Mouse (Mus musculus): ENCODE measurements around the gene Bicd1. TPM values are rescaled to one million over a fixed set of nuclear protein-coding genes. Genes with fewer than 3 reads are reported as not detected.
"Not testable (repeated sequence)": the region's sequence is repeated elsewhere in the genome, so short reads cannot be mapped to it uniquely, and the experiment has no call there.

Gene Bicd1
- polyA plus RNA-seq, 1 experiment from 2014 or later, result 29.5 TPM

DNA sequence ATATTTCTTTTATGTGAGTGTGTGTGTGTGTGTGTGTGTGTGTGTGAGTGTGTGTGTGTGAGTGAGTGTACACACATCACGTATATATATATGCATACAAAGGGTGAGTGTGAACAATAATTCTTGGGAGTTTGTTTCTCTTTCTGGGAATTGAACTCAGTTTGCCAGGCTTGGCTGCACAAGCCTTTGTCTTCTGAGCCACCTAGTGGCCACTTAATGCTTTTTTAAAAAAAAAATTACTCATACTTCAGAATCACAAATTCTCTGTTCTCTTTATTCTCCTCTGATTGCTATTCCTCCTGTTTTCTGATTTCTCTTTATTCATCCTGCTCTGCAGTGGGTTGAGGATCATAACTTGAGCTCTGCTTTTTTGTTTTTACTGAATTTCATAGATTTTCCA, 30.5 kb downstream of the Bicd1 start:
- WGBS, result 83% methylated on average over 1 of the region's 1 CpGs
- H3K27me3 ChIP-seq, result no peaks in the 10 kb centered on the region
- H3K9ac ChIP-seq (replicated peaks), result no peak overlapping the region
- H3K4me3 ChIP-seq, result no peak overlapping the region
- peaks cover 3% of the 10 kb centered on the region for H3K4me1 ChIP-seq
- no peak overlapping the region for H3K27ac ChIP-seq (replicated peaks)
- ATAC-seq (ENCODE audit: low FRiP score, low read depth), result no peak
- H3K4me2 ChIP-seq (replicated peaks), result no peak overlapping the region
- H3K9me3 ChIP-seq, result peaks cover 10% of the 10 kb centered on the region; the same call in 1 of the 2 replicates
- H3K36me3 ChIP-seq, result peaks cover 15% of the 10 kb centered on the region

DNA sequence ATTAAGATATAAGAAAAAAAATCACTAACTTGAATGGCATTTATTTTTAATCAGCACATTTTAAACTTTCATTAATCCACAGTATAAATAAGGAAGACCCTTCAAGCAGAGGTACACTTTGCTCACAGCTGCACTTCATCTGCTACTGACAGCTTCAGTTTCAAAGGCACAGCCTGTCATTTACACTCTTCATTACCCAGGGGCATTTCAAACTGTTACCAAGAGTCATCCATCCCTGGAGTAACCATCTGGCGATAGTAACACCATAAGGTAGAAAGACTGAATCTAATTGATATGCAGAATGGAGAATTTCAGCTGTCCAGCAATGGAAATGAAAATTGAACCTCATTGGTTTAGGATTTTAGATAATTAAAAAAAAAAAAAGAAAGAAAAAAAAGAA, 34.2 kb downstream of the Bicd1 start:
- no peaks in the 10 kb centered on the region for H3K36me3 ChIP-seq
- H3K9ac ChIP-seq (replicated peaks), result no peak overlapping the region
- H3K4me3 ChIP-seq, result no peak overlapping the region
- ATAC-seq (ENCODE audit: low FRiP score, low read depth), result peak; percentile 63; the same call in 1 of the 2 replicates
- H3K4me2 ChIP-seq (replicated peaks), result no peak overlapping the region
- no peaks in the 10 kb centered on the region for H3K27me3 ChIP-seq
- peaks cover 3% of the 10 kb centered on the region for H3K4me1 ChIP-seq
- WGBS, result 43% methylated on average over 1 of the region's 1 CpGs
- no peaks in the 10 kb centered on the region for H3K9me3 ChIP-seq
- H3K27ac ChIP-seq (replicated peaks), result no peak overlapping the region

DNA sequence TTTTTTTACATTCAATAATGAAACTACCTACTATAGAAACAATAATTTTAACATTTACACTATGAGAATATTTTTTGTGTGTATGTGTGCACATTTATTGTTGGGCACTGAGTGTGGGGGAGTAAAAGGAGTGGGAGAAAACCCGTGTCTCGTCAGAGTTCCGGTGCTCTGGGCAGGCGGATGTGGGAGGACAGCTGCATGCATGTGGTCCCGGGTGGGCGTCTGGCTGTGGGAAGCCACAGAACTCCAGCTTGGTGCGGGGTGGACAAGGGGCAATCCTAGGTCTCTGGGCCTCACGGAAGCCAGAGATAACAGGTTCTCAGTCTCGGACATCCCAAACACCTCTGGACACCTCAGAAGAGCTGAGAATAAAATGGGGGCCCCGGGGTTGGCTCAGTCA, 37.2 kb downstream of the Bicd1 start:
- no peaks in the 10 kb centered on the region for H3K36me3 ChIP-seq
- H3K4me2 ChIP-seq (replicated peaks), result no peak overlapping the region
- H3K9ac ChIP-seq (replicated peaks), result no peak overlapping the region
- no peaks in the 10 kb centered on the region for H3K9me3 ChIP-seq
- no peak for ATAC-seq (ENCODE audit: low FRiP score, low read depth)
- peaks cover 3% of the 10 kb centered on the region for H3K4me1 ChIP-seq
- no peak overlapping the region for H3K4me3 ChIP-seq
- no peaks in the 10 kb centered on the region for H3K27me3 ChIP-seq
- no peak overlapping the region for H3K27ac ChIP-seq (replicated peaks)
- WGBS, result 85% methylated on average over 10 of the region's 10 CpGs

DNA sequence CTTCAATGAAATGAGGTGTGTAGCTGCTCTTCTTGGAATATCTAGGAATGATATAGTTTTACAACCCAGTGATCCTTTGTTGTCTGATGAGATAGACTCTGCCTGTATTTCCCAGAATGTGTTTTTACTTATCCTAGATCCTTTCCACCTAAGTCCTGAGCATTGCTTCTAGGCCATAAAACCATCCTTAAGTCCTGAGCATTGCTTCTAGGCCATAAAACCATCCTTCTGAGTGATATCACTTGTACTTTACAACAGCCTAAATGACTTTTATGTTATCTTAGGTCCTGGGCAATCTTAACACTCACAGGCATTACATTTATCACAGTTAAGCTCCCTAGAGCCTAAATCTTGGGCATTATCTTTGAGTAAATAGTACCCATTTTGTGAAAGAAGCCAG, 48.6 kb downstream of the Bicd1 start:
- H3K27me3 ChIP-seq, result no peaks in the 10 kb centered on the region
- no peaks in the 10 kb centered on the region for H3K9me3 ChIP-seq
- no peak overlapping the region for H3K4me2 ChIP-seq (replicated peaks)
- H3K36me3 ChIP-seq, result no peaks in the 10 kb centered on the region
- no peak overlapping the region for H3K4me3 ChIP-seq
- H3K9ac ChIP-seq (replicated peaks), result no peak overlapping the region
- ATAC-seq (ENCODE audit: low FRiP score, low read depth), result no peak
- no peaks in the 10 kb centered on the region for H3K4me1 ChIP-seq
- no peak overlapping the region for H3K27ac ChIP-seq (replicated peaks)

DNA sequence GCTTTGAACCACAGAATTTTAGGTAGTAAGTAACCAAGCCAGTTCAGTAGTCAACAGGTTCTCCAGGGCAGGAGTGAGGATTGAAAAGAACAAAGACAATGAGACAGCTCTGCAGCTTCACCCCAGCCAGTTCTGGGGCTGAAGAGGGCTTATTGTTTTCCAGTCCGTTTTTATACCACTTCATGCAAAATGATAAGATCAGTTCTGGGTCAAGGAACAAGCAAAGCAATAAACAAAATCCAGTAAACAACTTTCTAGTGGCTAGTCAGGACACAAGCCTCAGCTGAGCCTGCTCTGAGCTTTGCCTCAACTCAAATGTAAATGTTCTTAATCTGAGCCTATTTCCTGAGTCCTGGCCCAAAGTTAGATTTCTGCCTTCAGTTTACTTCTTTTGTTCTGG, 52.3 kb downstream of the Bicd1 start:
- Histone ChIP-seq H3K4me3 (no peak overlapping the region), H3K9ac (replicated peaks) (no peak overlapping the region), H3K4me1 (no peaks in the 10 kb centered on the region), H3K27ac (replicated peaks) (no peak overlapping the region), H3K27me3 (no peaks in the 10 kb centered on the region), H3K9me3 (no peaks in the 10 kb centered on the region), H3K36me3 (no peaks in the 10 kb centered on the region), H3K4me2 (replicated peaks) (no peak overlapping the region)
- 4% methylated on average over 1 of the region's 1 CpGs for WGBS
- ATAC-seq (ENCODE audit: low FRiP score, low read depth), result no peak

DNA sequence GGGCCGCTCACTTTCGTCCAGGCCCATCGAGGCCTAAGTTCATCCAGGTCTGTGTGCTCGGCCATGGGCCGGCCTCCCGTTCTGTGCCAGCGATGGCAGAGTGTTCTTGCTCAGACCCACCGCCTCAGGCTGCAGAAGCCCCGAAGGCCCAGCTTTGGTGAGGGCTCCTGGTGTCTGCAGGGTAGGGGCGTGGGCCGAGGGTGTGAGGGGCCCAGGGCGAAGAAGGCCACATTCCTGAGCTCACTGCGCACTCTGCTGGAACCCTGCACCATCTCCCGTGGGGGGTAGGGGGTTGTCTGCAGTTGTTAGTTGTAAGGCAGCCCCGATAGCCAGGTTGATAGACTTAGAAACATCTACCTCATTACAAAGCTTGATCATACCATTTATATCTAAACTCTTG, 62.8 kb downstream of the Bicd1 start:
- no peak overlapping the region for H3K4me3 ChIP-seq

DNA sequence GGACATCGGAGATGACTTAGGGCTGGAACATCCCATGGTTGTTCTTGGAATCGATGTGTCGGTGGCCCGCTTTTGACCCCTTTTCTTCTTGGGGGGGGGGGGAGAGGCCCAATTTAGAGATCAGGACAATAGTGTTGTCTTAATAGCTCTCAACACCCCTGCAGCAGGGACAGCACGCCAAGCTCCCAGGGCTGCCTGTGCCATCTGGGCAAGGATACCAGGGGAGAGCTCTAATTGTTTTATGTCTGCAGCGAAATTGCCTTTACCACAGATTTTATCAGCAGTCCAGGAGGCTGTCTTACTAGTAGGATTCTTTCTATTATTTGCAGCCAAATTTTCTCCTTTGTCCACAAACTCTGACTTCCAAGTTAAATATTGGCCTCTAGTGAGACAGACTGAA, 63.8 kb downstream of the Bicd1 start:
- not testable (repeated sequence) for ATAC-seq (ENCODE audit: low FRiP score, low read depth)

More for the DNA sequence above, 62.8 kb downstream of the Bicd1 start:
- 80% methylated on average over 15 of the region's 15 CpGs for whole genome bisulfite sequencing
- no peak for ATAC-seq (ENCODE audit: low FRiP score, low read depth)
- Histone ChIP-seq H3K36me3 (no peaks in the 10 kb centered on the region), H3K4me1 (no peaks in the 10 kb centered on the region), H3K9ac (replicated peaks) (no peak overlapping the region), H3K27me3 (no peaks in the 10 kb centered on the region), H3K9me3 (no peaks in the 10 kb centered on the region), H3K27ac (replicated peaks) (no peak overlapping the region), H3K4me2 (replicated peaks) (no peak overlapping the region)

DNA sequence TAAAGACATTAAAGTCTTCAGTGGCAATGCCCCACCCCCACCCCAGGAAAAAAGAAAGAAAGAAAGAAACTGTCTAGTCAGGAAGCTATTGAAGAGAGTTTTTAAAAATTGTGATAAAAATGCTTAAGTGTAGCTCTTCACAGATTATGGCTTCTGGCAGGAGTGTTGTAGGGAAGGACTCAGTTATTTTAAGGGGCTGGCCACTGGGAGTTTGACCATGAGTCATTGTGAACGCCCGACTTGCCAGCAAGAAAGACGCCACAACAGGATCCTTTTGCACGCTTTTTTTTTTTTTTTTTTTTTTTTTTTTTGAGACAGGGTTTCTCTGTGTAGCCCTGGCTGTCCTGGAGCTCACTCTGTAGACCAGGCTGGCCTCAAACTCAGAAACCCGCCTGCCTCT, 73.2 kb downstream of the Bicd1 start:
- ATAC-seq (ENCODE audit: low FRiP score, low read depth); H3K9me3 ChIP-seq; H3K36me3 ChIP-seq; H3K4me3 ChIP-seq; H3K27ac ChIP-seq (replicated peaks); H3K27me3 ChIP-seq; H3K4me1 ChIP-seq; H3K9ac ChIP-seq (replicated peaks); H3K4me2 ChIP-seq (replicated peaks): not testable (repeated sequence)
- WGBS, result 100% methylated on average over 5 of the region's 5 CpGs

More for the DNA sequence above, 63.8 kb downstream of the Bicd1 start:
- not testable (repeated sequence) for H3K4me1 ChIP-seq; H3K9ac ChIP-seq (replicated peaks); H3K4me3 ChIP-seq; H3K4me2 ChIP-seq (replicated peaks); H3K27me3 ChIP-seq; H3K9me3 ChIP-seq; H3K36me3 ChIP-seq; H3K27ac ChIP-seq (replicated peaks)
- WGBS, result 90% methylated on average over 6 of the region's 6 CpGs

DNA sequence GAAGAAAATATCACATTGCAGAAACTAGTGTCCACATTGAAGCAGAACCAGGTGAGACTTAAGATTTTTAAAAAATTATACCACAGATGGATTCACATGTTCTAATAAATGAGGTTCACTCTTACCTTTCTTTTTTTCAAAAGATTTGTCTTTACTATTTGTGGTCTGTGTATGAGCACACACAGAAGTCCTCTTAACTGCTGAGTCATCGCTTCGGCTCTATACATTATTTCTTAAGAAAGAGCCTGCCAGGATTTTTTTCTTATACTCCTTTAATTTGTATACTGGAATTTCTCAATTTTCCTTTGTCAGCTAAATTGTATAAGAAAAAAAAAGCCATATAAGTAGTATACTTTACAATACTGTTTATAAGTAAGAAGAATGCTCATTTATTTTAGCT, 86.0 kb downstream of the Bicd1 start:
- no peaks in the 10 kb centered on the region for H3K27me3 ChIP-seq
- H3K9me3 ChIP-seq, result no peaks in the 10 kb centered on the region
- ATAC-seq (ENCODE audit: low FRiP score, low read depth), result no peak
- H3K4me1 ChIP-seq, result no peaks in the 10 kb centered on the region
- no peak overlapping the region for H3K27ac ChIP-seq (replicated peaks)
- H3K36me3 ChIP-seq, result peaks cover 8% of the 10 kb centered on the region
- no peak overlapping the region for H3K4me2 ChIP-seq (replicated peaks)
- H3K4me3 ChIP-seq, result no peak overlapping the region
- 99% methylated on average over 2 of the region's 2 CpGs for WGBS
- no peak overlapping the region for H3K9ac ChIP-seq (replicated peaks)

DNA sequence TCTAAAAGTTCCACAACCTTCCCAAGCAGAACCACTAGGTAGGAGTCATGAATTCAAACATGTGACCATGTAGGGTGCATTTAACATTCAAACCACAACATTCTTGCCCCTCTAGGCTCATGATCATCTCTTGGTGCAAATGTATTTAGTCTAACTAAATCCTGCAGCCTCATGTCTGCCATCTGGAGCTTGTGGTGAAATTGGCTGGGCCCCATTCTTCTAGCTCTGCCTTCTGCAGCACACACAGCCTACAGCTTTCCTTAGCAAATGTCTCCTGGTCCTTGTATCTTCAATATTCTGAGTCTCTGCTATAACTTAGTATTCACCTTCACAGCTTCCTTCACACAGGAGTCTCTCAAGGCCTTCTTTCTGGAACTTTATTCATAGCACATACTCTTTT, 87.2 kb downstream of the Bicd1 start:
- no peak for ATAC-seq (ENCODE audit: low FRiP score, low read depth)
- Histone ChIP-seq H3K36me3 (peaks cover 8% of the 10 kb centered on the region), H3K9ac (replicated peaks) (no peak overlapping the region), H3K4me3 (no peak overlapping the region), H3K9me3 (no peaks in the 10 kb centered on the region), H3K4me2 (replicated peaks) (no peak overlapping the region), H3K27me3 (no peaks in the 10 kb centered on the region), H3K4me1 (no peaks in the 10 kb centered on the region), H3K27ac (replicated peaks) (no peak overlapping the region)

DNA sequence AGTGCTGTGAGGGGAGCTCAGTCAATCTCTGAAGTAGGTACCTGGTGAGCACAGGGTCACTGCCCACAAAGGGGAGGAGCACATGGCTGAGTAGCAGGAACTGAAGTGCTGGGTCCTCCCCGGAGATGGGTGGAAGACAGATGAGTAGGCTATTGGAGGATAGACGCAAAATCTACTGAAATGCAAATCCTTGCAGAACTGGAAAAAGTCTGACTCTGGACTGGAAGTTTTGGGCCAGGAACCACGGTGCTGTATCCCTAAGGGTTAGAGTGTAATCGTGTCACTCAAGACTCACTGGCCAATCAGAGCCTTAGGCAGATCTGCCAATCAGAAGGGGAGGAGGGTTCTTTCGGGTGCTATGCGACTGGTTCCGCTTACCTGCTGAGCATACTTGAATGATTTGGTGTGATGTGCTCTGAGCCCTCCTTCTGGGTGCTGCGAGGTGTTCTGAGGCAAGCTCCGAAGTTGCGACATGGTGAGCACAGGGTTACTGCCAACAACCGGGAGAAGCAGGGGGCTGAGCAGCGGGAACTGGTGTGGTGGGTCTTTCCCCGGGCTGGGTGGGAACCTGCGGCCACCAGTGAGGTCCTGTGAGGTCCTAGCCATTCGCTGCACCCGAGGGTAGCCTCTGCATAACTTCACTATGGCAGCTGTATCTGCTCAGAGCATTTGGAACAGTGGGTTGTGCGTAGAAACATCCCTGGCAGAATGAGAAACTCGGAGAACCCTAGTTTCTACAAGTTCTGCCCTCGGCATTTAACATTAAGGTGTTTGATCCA, 157.2 kb downstream of the Bicd1 start:
- Histone ChIP-seq H3K27ac (replicated peaks) (no peak overlapping the region), H3K9me3 (no peaks in the 10 kb centered on the region), H3K9ac (replicated peaks) (peak overlapping the region; percentile 52), H3K36me3 (no peaks in the 10 kb centered on the region), H3K27me3 (no peaks in the 10 kb centered on the region), H3K4me2 (replicated peaks) (peak overlapping the region; percentile 81), H3K4me1 (no peaks in the 10 kb centered on the region), H3K4me3 (peak overlapping the region; percentile 60)
- peak; percentile 99 for ATAC-seq (ENCODE audit: low FRiP score, low read depth)
- 3% methylated on average over 19 of the region's 19 CpGs for WGBS

DNA sequence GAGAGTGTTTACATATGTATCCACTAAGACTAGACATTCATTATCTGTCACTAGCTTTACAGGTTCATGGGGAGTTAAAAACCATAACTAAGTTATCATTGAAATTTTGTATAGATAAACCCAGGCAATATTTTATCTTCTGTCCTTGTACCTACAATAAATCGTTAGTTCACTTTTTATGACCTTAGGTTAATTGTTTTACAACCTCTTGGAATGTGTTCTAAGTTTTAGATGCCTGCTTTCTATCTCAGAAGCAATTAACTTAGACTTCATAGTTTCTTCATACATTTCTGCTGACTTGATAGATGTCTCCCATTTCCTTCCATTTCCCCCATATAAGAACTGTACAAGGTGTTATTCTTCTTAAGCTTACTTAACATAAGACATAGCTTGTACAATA, 158.5 kb downstream of the Bicd1 start:
- H3K4me2 ChIP-seq (replicated peaks), result no peak overlapping the region
- H3K9ac ChIP-seq (replicated peaks), result no peak overlapping the region
- 100% methylated on average over 1 of the region's 1 CpGs for WGBS
- no peak overlapping the region for H3K4me3 ChIP-seq
- no peak overlapping the region for H3K27ac ChIP-seq (replicated peaks)
- H3K36me3 ChIP-seq, result no peaks in the 10 kb centered on the region
- H3K4me1 ChIP-seq, result no peaks in the 10 kb centered on the region
- no peaks in the 10 kb centered on the region for H3K9me3 ChIP-seq
- no peak for ATAC-seq (ENCODE audit: low FRiP score, low read depth)
- no peaks in the 10 kb centered on the region for H3K27me3 ChIP-seq

DNA sequence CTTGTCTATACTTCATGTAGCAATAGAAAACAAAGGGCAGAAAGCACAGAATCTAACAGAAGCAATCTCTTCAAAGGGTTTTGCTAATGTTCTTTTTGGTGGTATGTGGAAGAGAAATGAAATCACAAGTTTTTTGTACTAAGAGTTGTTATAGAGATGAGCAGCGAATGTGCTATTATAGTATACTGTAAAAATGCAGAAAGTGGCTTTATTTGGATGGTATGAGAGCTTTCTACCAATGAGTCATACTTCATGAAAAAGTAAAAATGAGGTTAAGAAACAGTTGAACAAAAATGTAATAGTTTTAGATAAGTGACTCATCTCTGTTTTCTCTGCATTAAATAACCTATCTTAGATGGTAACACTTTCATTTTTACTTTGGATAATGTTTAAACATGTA, 165.6 kb downstream of the Bicd1 start:
- 92% methylated on average over 1 of the region's 1 CpGs for WGBS
- no peaks in the 10 kb centered on the region for H3K9me3 ChIP-seq
- no peak for ATAC-seq (ENCODE audit: low FRiP score, low read depth)

More for the DNA sequence above, 165.6 kb downstream of the Bicd1 start:
- H3K9ac ChIP-seq (replicated peaks), result no peak overlapping the region
- no peak overlapping the region for H3K4me3 ChIP-seq
- H3K27ac ChIP-seq (replicated peaks), result no peak overlapping the region
- H3K27me3 ChIP-seq, result no peaks in the 10 kb centered on the region
- H3K4me1 ChIP-seq, result no peaks in the 10 kb centered on the region
- H3K36me3 ChIP-seq, result no peaks in the 10 kb centered on the region
- no peak overlapping the region for H3K4me2 ChIP-seq (replicated peaks)

Data from midbrain, embryonic 12.5 days (tissue).